Mouse (Mus musculus) limb, embryonic 14.5 days (tissue): ENCODE data around the gene Tnn. TPM values are rescaled to one million over a fixed set of nuclear protein-coding genes. Genes with fewer than 3 reads are reported as not detected.

Experiments
- ATAC-seq: fragments of 200-750 bp; cut with Nextera tagmentation; 2 replicates; pipeline ENCODE4 v1.8.0; 2017; ENCODE audit warnings: low read depth, moderate number of reproducible peaks, moderate TSS enrichment; ENCODE audit not compliant: low FRiP score
- DNase-seq: peaks from one replicate; pipeline ENCODE4 v3.0.0-alpha.2; 2015; ENCODE audit warnings: low spot score
- H3K27ac ChIP-seq: fragments of 300-500 bp; sonication (generic); replicated peaks from 2 replicates; pipeline ENCODE4 v1.5.1; 2014; ENCODE audit warnings: low read depth, mild to moderate bottlenecking, low read length, moderate library complexity, mixed read lengths
- H3K27me3 ChIP-seq: fragments of 300-500 bp; sonication (generic); 2 replicates; pipeline ENCODE4 v1.6.1; 2014; ENCODE audit warnings: low read length, mixed read lengths; ENCODE audit not compliant: control insufficient read depth, insufficient read depth
- H3K36me3 ChIP-seq: fragments of 300-500 bp; sonication (generic); 2 replicates; pipeline ENCODE4 v1.6.1; 2014; ENCODE audit warnings: mild to moderate bottlenecking, low read length, moderate library complexity, mixed read lengths; ENCODE audit not compliant: control insufficient read depth, insufficient read depth
- H3K4me1 ChIP-seq: fragments of 300-500 bp; sonication (generic); 2 replicates; pipeline ENCODE4 v1.6.1; 2014; ENCODE audit warnings: antibody characterized with exemption, low read length, mixed read lengths; ENCODE audit not compliant: control insufficient read depth, insufficient read depth
- H3K4me2 ChIP-seq: fragments of 300-500 bp; sonication (generic); replicated peaks from 2 replicates; pipeline ENCODE4 v1.6.1; 2014; ENCODE audit warnings: low read depth, mild to moderate bottlenecking, low read length, moderate library complexity; ENCODE audit not compliant: severe bottlenecking
- H3K4me3 ChIP-seq: fragments of 300-500 bp; sonication (generic); replicated peaks from 2 replicates; pipeline ENCODE4 v1.5.1; 2014; ENCODE audit warnings: low read length
- H3K9ac ChIP-seq: fragments of 300-500 bp; sonication (generic); 2 replicates; pipeline ENCODE4 v1.6.1; 2014; ENCODE audit warnings: mild to moderate bottlenecking, low read depth, low read length, moderate library complexity; ENCODE audit not compliant: severe bottlenecking
- H3K9me3 ChIP-seq: fragments of 300-500 bp; sonication (generic); 2 replicates; pipeline ENCODE4 v1.6.1; 2016; ENCODE audit warnings: low read length; ENCODE audit not compliant: control insufficient read depth
- POLR2A ChIP-seq: fragments of 200-500 bp; IDR thresholded peaks from 2 replicates; pipeline ENCODE4 v1.8.0; 2012; ENCODE audit warnings: inconsistent platforms, mild to moderate bottlenecking, moderate library complexity, borderline replicate concordance; ENCODE audit not compliant: insufficient read depth, insufficient read length; ENCODE audit errors: extremely low read depth
- WGBS: fragments of 180-500 bp; shearing (Covaris S2); extraction: QIAGEN DNeasy Blood & Tissue Kit; methylation state at CpG from one replicate; pipeline ENCODE4 v1.1.7; 2014; 5-methylcytosine and 5-hydroxymethylcytosine counted together
- polyA plus RNA-seq, 2 experiments: library from polyadenylated mRNA; depleted of rRNA in 1 of 2; stranded (reverse) in 1 of 2; unstranded in 1 of 2; fragments of >200 nt; fragmentation: Nextera tagmentation in 1 of 2; extraction: Ambion mirVana in 1 of 2; gene quantifications; 2 replicates each; pipeline versions ENCODE4 v1.2.1 to v1.2.3; 2012 to 2014

Tnn gene
- polyA plus RNA-seq, 2 experiments, result 5.4 TPM

DNA sequence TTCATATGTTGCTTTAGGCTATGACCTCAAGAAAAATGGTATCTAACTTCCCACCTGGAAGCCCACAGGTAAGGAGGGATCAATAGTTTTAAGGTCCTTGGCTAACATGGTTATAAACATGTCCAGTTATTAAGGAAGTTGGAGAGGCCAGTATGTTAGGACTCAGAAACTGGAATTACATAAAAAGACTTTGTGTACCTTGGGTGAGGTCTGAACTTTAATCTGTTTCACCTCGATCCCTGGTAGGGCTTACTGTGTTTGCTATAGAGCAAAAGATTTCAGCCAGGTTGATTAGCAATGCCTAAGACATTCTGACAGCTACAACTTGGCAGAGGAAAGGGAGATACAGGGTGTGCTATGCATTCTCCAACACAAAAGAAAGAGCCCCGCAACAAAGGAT is 29.4 kb downstream of the Tnn start:
- no peak overlapping the region for H3K27ac ChIP-seq
- ATAC-seq (no peak), DNase-seq (no peak)
- no peaks in the 10 kb centered on the region for H3K27me3 ChIP-seq
- no peaks in the 10 kb centered on the region for H3K4me1 ChIP-seq
- no peak for TF ChIP-seq POLR2A
- H3K9me3 ChIP-seq, result no peaks in the 10 kb centered on the region
- 90% methylated on average over 2 of the region's 2 CpGs for WGBS
- H3K4me2 ChIP-seq, result no peak overlapping the region
- no peaks in the 10 kb centered on the region for H3K36me3 ChIP-seq
- H3K4me3 ChIP-seq, result no peak overlapping the region
- no peak overlapping the region for H3K9ac ChIP-seq

- Histone ChIP-seq H3K4me3 (no peak overlapping the region), H3K4me1 (no peaks in the 10 kb centered on the region), H3K36me3 (no peaks in the 10 kb centered on the region), H3K4me2 (no peak overlapping the region), H3K9me3 (no peaks in the 10 kb centered on the region), H3K27me3 (no peaks in the 10 kb centered on the region), H3K9ac (no peak overlapping the region), H3K27ac (no peak overlapping the region)
- ATAC-seq, result no peak
- WGBS, result 63% methylated on average over 2 of the region's 2 CpGs
- TF ChIP-seq POLR2A, result no peak
- no peak for DNase-seq
These were observed 44.8 kb downstream of the Tnn start for GRCm38 (mm10) chr1:160108604-160109003.

- no peaks in the 10 kb centered on the region for H3K36me3 ChIP-seq
- H3K4me3 ChIP-seq, result no peak overlapping the region
- ATAC-seq (no peak), DNase-seq (no peak)
- WGBS, result 73% methylated on average over 5 of the region's 5 CpGs
- H3K9me3 ChIP-seq, result no peaks in the 10 kb centered on the region
- H3K4me1 ChIP-seq, result no peaks in the 10 kb centered on the region
- no peak overlapping the region for H3K9ac ChIP-seq
- H3K4me2 ChIP-seq, result no peak overlapping the region
- H3K27ac ChIP-seq, result no peak overlapping the region
- no peaks in the 10 kb centered on the region for H3K27me3 ChIP-seq
- TF ChIP-seq POLR2A, result no peak
These were observed 48.0 kb downstream of the Tnn start for GRCm38 (mm10) chr1:160105426-160105825.

GRCm38 (mm10) chr1:160100996-160101395 is 52.4 kb downstream of the Tnn start:
- no peak overlapping the region for H3K4me2 ChIP-seq
- TF ChIP-seq POLR2A, result no peak

DNA sequence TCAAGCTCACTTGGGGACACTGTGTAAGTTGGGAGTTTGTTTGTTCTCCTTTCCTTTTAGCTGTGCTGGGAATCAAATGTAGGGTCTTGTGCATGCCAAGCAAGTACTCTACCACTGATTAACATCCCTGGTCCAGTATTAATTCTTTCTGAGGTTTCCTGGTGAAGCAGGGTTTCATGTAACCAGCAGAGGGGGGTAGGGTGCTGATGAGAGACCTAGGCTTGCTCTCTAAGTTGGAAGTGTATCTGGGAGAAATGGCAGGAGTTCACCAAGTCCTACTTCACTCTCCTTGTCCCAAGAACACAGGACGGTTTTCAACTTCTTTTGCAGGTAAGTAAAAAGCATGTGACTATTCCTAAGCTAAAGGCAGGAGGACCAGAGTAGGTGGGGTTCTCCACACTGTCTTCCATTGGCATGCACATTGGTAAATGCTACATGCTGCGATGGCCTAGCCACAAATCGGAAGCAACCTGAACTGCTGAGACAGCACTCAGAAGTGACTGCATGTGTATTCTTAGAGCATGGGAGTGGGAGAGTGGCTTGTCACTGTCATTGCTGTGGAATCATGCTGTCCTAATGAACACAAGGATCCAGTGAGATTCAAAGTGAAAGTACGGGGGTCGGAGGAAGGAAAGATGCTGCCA is 53.6 kb downstream of the Tnn start:
- ATAC-seq (no peak), DNase-seq (no peak)
- no peak overlapping the region for H3K27ac ChIP-seq
- H3K4me2 ChIP-seq, result no peak overlapping the region
- no peak for TF ChIP-seq POLR2A
- H3K4me3 ChIP-seq, result no peak overlapping the region
- no peak overlapping the region for H3K9ac ChIP-seq
- H3K4me1 ChIP-seq, result no peaks in the 10 kb centered on the region
- no peaks in the 10 kb centered on the region for H3K9me3 ChIP-seq
- H3K27me3 ChIP-seq, result no peaks in the 10 kb centered on the region
- no peaks in the 10 kb centered on the region for H3K36me3 ChIP-seq
- 84% methylated on average over 5 of the region's 5 CpGs for WGBS

More at GRCm38 (mm10) chr1:160100996-160101395, 52.4 kb downstream of the Tnn start:
- no peak overlapping the region for H3K27ac ChIP-seq
- no peaks in the 10 kb centered on the region for H3K27me3 ChIP-seq
- ATAC-seq (no peak), DNase-seq (no peak)
- no peak overlapping the region for H3K4me3 ChIP-seq
- H3K9me3 ChIP-seq, result no peaks in the 10 kb centered on the region
- no peaks in the 10 kb centered on the region for H3K36me3 ChIP-seq
- H3K4me1 ChIP-seq, result no peaks in the 10 kb centered on the region
- WGBS, result 76% methylated on average over 5 of the region's 5 CpGs
- H3K9ac ChIP-seq, result no peak overlapping the region
